Mouse (Mus musculus) c-Kit-negative CD71-positive TER-119-positive erythroid progenitor cells, embryonic 14.5 days (primary cell): Measurements from ENCODE around the gene Npepl1.

Experiments used
- DNase-seq: peaks from one replicate; pipeline ENCODE4 v3.0.0-alpha.2; 2013; ENCODE audit warnings: low read depth, low spot score

The Npepl1 gene

DNA sequence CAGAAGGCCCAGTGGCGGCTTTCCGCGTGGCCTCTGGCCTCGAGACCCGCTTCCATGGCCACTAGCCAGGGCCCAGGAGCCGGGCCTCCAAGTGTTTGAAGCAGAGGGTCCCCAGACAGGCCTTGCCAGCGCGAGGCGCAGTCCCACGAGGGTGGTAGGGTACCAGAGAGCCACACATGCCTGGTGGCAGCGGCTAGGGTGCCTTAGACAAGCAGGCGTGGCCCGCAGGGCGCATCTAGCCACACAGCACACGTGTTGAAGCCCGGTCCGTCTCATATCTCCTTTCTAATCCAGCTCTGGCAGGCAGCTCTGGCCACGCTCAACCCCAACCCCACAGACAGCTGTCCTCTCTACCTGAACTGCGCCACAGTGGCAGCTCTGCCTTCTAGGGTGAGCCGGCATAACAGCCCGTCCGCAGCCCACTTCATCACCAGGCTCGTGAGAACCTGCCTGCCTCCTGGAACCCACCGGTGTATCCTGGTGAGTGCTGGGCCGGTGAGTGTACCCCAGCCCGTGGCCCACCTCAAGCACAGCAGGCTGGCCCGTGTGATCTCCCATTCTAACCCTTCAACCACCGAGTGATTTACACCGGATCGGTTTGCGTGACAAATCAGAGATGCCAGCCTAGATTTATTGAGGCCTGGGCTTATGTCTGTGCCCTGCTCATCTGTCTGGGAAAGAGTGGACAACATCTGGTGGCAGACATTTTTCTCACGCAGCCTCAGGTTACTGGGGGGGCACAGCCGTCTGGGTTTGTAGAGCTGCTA, 817 bp downstream of the Npepl1 start:
- DNase-seq, result no peak

DNA sequence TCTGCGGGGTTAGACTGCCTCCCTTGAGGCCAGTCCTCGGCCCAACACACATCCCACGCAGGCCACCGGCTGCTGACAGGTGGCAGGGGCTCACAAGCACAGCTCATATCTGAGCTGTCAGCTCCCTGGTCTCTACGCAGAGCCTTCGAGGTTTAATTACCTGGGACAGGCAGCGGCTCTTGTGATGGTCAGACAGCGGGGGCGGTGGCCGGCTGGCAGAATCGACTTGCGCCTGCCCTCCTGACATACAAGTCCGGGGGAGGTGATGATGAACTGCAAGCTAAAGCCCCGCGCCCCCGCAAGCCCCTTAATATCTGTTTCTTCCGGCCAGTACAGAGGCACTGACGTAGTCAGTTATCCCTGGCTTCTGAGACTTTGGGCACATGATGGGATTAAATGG, 2.8 kb downstream of the Npepl1 start:
- no peak for DNase-seq

DNA sequence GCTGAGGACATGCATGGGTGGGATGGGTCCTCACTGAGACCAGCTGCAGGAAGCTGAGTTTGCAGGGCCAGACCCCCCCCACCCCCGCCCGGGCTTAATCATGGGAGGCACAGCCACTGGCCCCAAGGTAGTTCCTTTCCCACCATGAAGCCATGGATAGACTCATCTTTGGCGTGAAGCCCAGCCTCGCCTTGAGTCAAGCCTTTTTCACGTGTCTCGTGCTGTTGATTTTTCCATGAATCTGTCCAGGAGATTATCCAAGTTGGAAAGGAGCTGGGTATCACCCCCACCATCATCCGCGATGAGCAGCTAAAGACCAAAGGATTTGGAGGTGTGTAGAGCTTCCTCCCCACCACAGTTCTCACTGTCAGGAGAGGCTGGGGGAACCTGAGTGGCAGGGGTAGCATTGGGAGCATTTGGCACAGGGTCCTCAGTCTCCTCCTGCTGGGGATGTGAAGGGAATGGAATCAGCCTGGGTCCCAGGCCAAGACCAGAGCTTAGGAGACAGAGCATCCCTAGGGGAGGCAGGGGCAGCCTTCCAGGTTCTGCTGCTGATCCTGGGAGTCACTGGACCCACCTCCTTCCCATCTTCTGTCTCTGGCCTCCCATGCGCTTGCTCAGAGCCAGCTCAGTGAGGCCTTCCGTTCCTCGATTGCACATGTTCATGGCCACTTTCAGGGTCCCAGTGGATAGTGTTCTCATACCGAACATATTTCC, 4.2 kb downstream of the Npepl1 start:
- DNase-seq, result no peak

DNA sequence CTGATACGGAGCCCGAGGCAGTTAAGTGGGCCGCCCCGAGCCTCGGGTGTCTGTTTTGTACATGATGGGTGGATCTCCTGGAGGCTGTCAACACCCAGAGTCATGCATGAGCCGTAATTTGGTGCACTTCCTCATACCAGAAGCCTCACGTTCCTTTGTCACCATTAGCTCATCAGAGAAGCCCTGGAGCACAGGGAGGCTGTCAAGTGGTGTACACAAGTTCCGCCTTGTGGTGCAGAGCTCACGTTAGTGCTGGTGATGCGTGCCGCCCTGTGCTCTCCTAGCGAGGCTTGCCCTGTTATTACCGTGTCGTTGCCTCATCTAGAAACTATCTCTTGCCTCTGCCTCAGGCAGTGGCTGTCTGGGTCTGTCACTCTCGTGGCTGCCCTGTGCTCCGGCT, 6.8 kb downstream of the Npepl1 start:
- no peak for DNase-seq

DNA sequence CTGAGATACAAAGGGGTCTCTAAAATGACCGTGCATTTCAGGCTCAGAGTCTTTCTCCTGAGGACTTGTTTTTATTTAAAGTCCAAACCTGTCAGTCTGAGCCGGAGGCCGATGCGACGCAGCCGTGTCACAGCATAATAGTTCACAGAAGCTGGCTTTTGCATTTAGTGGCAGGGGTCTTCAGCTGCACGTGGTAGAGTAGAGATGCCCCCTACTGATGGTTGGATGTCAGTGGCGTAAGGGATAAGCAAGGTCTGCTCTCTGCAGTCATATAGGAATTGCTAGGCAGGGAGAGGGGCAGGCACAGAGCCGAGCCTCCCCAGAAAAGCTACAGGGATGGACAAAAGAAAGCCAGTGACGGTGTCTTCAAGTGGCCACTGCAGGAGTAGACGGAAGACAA, 8.0 kb downstream of the Npepl1 start:
- DNase-seq, result no peak

DNA sequence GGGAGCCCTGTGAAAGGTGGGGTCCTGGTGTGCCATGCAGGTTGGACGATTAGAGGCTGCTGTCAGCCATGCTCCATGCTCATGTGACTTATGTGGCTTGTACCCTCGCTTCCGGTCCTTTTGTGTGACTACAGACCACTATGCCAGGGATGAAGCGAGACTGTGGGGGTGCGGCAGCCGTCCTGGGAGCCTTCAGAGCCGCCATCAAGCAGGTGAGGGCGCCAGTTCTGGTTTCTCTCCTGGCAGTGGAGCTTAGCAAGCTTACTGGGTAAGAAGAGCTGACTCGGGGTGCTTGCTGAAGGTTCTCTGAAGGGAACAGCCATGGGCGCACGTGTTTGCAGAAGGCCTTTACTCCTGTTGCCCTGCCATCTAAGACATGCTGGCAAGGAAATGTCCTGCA, 9.1 kb downstream of the Npepl1 start:
- DNase-seq, result no peak

DNA sequence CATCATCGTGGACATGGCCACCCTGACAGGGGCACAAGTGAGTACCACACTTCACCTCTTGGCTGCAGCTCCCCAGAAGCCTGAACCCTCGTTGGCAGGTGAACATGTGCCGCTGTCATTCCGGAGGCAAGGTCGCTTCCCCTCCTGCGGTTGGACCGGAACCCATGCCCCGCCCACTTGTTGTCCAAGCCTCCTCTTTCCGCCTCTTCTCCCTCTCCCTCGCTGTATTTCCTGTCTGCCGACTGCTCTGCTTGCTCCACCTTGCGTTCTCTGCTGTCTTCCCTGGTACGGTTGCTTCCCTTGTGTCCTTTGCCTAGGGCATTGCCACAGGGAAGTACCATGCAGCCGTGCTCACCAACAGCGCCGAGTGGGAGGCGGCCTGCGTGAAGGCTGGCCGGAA, 10.5 kb downstream of the Npepl1 start:
- DNase-seq, result no peak

DNA sequence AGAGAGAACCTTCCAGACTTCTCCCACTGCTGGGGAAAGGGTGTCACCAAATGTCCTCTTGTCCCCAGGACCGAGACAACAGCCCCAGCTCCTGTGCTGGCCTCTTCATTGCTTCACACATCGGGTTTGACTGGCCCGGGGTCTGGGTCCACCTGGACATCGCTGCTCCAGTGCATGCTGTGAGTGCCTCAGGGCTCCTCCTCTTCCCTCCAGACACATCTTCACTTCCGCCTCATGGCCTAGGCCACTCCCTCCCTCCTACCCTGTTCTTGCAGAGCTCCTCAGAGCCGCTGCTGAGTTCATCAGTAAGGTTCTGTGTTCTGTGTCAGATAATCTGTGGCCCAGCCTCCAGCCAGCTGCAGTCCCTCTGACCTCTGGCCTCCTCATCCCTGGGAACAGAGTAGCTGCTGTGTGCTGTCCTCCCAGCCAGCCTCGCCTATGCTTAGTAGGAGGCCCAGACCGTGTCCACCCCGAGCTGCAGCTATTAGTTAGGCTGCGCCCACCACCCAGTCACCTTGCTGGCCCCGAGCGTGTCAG, 11.3 kb downstream of the Npepl1 start:
- DNase-seq, result no peak

DNA sequence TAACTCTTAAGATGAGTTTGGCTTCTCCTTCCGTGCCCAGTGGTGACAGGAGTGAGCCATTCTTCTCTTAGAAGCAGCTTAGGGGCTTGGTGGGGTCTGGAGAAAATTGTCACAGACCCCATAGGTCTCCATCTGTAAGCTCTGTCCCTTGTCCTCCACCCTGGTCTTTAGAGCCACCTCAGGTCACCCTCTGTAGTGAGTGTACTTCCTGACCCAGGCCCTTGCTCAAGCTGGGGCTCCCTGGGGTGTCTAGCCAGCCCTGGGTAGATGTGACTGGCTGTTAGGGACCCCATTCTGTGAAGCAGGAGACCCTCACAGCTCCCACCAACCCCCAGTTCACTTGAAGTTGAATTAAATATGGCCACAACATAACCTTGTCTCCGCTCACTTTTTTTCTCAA, 12.2 kb downstream of the Npepl1 start:
- DNase-seq, result no peak

DNA sequence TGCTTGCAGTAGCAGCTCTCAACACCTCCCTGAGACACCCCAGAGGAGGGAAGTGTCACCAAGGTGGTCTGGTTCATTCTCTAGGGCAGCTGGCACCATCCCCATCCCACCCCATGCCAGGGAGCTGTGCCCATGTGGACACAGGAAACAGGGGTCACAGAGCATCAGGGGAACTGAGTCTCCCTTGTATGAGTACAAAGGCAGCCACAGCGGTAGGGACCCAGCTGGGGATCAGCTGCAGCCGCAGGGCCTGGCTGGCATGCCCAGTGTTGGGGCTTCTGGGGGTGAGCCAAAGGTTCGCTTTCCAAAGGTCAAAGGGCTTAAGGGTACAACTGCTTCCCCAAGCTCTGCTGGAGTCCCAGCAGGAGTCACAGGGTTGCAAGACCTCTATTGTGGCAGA, 13.6 kb downstream of the Npepl1 start:
- DNase-seq, result no peak

DNA sequence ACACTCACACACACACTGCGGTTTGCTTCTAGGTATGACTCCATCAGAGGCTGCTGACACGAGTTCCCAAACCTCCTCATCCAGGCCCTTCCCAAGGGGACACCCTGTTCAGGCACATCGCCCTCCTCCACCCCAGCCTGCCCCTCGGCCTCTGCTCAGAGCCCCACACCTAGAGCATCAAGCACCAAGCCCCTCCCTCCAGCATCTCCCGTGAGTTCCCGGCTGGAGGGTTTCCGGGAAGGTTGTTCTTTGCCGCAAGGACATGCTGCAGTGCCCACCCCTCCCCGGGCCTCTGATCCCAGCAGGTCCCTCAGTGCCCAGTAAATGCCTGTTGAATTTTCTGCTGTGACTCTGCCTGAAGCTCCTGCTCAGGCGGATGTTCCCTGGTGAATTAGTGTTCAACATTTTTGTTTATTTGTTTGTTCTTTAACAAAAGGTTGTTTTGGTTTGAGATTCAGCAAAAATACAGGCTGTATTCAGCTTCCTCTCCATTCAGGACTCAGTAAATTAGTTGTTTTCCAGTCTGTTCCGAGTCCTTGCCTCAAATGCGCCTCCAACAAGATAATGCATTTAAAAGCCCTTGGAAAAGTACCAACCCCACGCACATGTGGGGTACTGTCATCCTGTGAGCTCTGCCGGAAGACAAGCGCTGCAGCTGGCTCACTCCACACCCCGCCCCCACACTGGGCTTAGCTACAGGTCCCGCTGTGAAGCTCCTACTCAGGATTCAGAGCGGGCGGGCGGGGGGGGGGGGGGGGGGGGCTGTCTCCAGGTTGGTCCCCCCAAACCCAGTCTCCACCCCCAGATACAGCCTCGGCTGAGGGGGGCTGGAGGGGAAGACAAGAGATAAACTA, 16.6 kb downstream of the Npepl1 start:
- no peak for DNase-seq

DNA sequence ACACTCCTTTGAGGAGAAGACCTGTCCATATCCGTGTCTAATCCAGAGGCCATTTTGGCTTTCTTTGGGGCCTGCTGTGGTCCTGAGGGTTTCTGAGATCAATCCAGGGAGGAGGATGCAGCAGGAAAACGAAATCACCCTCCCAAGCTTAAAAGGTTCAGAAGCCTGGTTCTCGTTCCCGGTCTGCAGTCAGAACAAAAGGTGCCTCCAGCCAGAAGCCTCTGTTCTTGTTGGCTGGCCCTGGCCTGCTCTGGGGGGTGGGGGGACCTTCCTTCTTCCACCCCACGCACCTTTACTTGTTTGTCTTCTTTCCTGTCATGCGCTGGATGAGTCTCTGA, 17.2 kb downstream of the Npepl1 start:
- no peak for DNase-seq

DNA sequence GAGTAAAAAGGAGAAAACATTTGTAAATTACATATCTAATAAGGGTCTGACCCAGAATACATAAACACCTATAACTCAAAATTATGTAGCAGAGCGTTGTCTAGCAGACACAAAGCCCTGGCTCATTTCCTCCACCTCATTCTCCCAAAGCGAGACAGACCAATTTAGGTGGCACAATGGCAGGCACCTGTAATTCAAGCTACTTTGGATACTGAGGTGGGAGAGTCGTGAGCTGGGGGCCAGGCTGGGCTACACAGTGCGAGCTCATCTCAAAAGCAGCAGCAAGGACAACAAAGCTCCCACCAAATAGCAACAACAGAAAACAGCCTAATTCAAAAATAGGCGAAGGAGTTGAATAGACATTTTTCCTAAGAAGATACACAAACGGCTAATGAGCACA, 18.8 kb downstream of the Npepl1 start:
- DNase-seq, result no peak

DNA sequence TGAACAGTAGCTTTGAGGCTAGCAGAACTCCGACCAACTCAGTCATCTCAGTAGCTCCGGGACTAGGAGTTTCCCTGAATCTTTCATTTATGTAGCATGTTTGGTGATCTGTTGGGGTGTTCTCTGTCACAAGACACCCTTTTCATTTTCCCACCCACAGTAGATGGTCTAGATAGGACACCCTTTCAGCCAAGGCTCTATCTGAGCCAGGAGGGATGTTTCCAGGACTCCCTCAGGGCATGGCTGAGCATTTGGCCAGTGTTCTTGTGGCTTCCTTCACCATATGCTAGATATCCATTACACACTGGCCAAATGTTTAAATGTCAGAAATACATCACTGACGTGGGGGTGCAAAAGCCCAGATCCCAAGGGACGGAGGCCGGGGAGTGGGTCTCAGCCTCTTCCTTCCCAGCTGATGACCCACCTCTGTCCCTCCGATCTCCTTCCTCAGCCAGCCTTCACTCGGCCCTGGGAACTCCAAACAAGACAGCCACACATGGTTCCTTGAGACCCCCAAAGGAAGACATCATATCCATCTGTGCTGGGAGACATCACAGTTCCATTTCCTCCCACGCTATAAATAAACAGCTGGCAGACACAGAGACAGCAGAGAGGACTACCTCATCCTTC, 20.4 kb downstream of the Npepl1 start:
- DNase-seq, result no peak

DNA sequence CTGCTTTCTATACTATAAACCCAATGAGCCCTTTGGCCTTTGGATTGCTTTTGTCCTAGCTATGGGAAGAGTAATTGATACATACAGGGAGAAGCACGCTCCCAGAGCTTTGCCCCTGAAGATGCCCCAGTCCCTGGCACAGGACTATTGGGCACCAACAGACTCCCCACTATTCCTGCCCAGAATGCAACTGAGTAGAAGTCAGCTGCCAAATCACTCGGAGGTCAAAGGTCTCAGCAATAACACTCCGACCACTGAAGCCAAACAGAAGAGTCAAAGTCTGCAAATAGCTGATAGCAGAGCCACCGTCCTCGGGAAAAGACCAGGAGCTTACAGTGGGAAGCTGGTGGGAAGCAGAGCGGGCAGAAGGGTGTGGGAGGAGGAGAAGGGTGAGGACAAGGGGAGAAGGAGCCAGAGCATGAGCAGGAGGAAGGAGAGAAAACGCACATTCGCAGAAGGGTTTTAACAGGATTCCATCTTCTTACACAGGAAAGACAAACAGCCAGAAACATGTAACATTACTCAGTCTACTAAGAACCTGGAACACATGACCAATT, 22.3 kb downstream of the Npepl1 start:
- no peak for DNase-seq

DNA sequence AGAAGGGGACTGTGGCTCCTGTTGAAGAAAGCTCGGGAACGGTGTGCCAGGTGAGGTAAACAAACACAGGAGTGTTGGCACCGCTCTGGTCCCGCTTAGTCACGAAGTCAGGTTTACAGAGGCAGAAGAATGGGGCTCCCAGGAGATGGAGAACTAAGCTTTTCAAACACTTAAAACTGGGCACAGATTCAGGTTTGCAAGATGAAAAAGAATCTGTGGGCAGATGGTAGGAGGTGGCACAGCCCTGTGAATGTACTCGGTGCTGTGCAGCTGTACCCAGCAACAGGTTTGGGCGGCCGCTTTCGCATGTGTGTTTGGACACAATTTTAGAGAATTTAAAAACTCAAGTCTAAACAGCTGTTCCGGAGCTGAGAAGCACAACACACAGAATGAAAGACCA, 48.9 kb downstream of the Npepl1 start:
- no peak for DNase-seq

DNA sequence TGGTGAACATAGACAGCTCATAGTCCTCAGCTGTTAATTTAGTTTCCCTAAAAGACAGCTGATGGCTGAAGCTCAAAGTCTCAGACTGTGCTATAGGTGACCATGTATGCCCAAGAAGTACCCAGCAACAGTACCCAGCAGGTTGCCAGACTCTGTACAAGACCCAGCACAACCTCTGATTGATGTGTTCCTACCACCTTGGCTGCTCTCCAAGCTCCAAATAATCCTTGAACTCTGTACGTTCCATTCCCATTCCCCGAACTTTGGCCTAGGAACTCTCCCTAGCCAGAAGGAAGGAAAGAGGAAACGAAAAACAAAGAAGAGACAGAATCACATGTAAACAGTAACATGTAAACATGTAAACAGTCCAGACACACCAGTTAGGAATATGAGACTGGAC, 50.3 kb downstream of the Npepl1 start:
- no peak for DNase-seq
